Mouse (Mus musculus) liver, adult 2 months (tissue): Measurements from ENCODE around the gene Afg1l. TPM values are rescaled to one million over a fixed set of nuclear protein-coding genes. Genes with fewer than 3 reads are reported as not detected.

ENCODE experiments used
- DNase-seq: peaks from one replicate; pipeline ENCODE4 v3.0.0-alpha.2; 2011; ENCODE audit warnings: low read depth, low spot score; ENCODE audit errors: extremely low read depth
- H3K27ac ChIP-seq: fragments of 200-500 bp; replicated peaks from 2 replicates; pipeline ENCODE4 v1.5.1; 2012; ENCODE audit warnings: low read depth, mild to moderate bottlenecking, control low read depth, inconsistent platforms, low read length; ENCODE audit not compliant: insufficient read depth
- H3K27me3 ChIP-seq: fragments of 200-500 bp; 2 replicates; pipeline ENCODE4 v1.6.1; 2012; ENCODE audit warnings: mild to moderate bottlenecking, moderate library complexity, low read length, inconsistent platforms; ENCODE audit not compliant: control insufficient read depth, insufficient read depth
- H3K36me3 ChIP-seq: fragments of 200-500 bp; 2 replicates; pipeline ENCODE4 v1.6.1; 2012; ENCODE audit warnings: low read length, inconsistent platforms; ENCODE audit not compliant: control insufficient read depth, insufficient read depth
- H3K4me1 ChIP-seq: fragments of 200-500 bp; 2 replicates; pipeline ENCODE4 v1.6.1; 2011; ENCODE audit warnings: low read length; ENCODE audit not compliant: control insufficient read depth, insufficient read depth
- H3K4me3 ChIP-seq: fragments of 200-500 bp; 2 replicates; pipeline ENCODE4 v1.5.1; 2011; ENCODE audit warnings: low read depth, mild to moderate bottlenecking, control low read depth, low read length, moderate library complexity; ENCODE audit not compliant: insufficient read depth
- H3K79me2 ChIP-seq: fragments of 200-500 bp; 2 replicates; pipeline ENCODE4 v1.6.1; 2012; ENCODE audit warnings: inconsistent platforms, mild to moderate bottlenecking, low read length, moderate library complexity; ENCODE audit not compliant: control insufficient read depth, insufficient read depth
- H3K9ac ChIP-seq: fragments of 200-500 bp; 2 replicates; pipeline ENCODE4 v1.6.1; 2012; ENCODE audit warnings: low read depth, mild to moderate bottlenecking, control low read depth, inconsistent platforms, low read length
- CTCF ChIP-seq: fragments of 200-500 bp; IDR thresholded peaks from 2 replicates; pipeline ENCODE4 v1.5.1; 2011; ENCODE audit warnings: low read depth, low read length, control low read depth
- POLR2A ChIP-seq: fragments of 200-500 bp; IDR thresholded peaks from 2 replicates; pipeline ENCODE4 v1.6.1; 2011; ENCODE audit warnings: low read length, control low read depth; ENCODE audit not compliant: insufficient read depth; ENCODE audit errors: extremely low read depth
- whole genome bisulfite sequencing: fragments of 180-500 bp; shearing (Covaris S2); methylation state at CpG from one replicate; pipeline ENCODE4 v1.1.7; 2018; 5-methylcytosine and 5-hydroxymethylcytosine counted together
- polyA plus RNA-seq: library from polyadenylated mRNA; depleted of rRNA; stranded (reverse); fragments of >200 nt; gene quantifications from 2 replicates; pipeline ENCODE4 v1.2.3, GENCODE M21; 2012
- total RNA-seq: library from RNA; depleted of rRNA; stranded (reverse); fragments of >200 nt; gene quantifications from 2 replicates; pipeline ENCODE4 v1.2.3, GENCODE M21; 2014

The Afg1l gene
- total and polyA plus RNA-seq, 2 experiments, result 3.3 to 10.2 TPM

GRCm38 (mm10) chr10:42454690-42455089 lies 23.7 kb downstream of the Afg1l start:
- Histone ChIP-seq H3K27me3 (no peaks in the 10 kb centered on the region), H3K4me1 (no peaks in the 10 kb centered on the region), H3K4me3 (no peak overlapping the region), H3K9ac (no peak overlapping the region), H3K27ac (no peak overlapping the region), H3K79me2 (no peaks in the 10 kb centered on the region), H3K36me3 (peaks cover 5% of the 10 kb centered on the region; the same call in 1 of the 2 replicates)
- no peak for DNase-seq
- TF ChIP-seq POLR2A (no peak), CTCF (no peak)
- 88% methylated on average over 6 of the region's 6 CpGs for WGBS

GRCm38 (mm10) chr10:42454266-42454665 lies 24.1 kb downstream of the Afg1l start:
- no peaks in the 10 kb centered on the region for H3K4me1 ChIP-seq
- H3K27ac ChIP-seq, result no peak overlapping the region
- TF ChIP-seq POLR2A, result no peak
- no peak for TF ChIP-seq CTCF
- no peak overlapping the region for H3K4me3 ChIP-seq
- no peaks in the 10 kb centered on the region for H3K79me2 ChIP-seq
- no peak overlapping the region for H3K9ac ChIP-seq
- 84% methylated on average over 11 of the region's 11 CpGs for WGBS
- peaks cover 5% of the 10 kb centered on the region; the same call in 1 of the 2 replicates for H3K36me3 ChIP-seq
- H3K27me3 ChIP-seq, result no peaks in the 10 kb centered on the region
- no peak for DNase-seq

GRCm38 (mm10) chr10:42449672-42450071 lies 28.7 kb downstream of the Afg1l start:
- Histone ChIP-seq H3K27ac (no peak overlapping the region), H3K27me3 (no peaks in the 10 kb centered on the region), H3K79me2 (no peaks in the 10 kb centered on the region; the same call in 1 of the 2 replicates), H3K9ac (no peak overlapping the region), H3K36me3 (peaks cover 5% of the 10 kb centered on the region; the same call in 1 of the 2 replicates), H3K4me1 (no peaks in the 10 kb centered on the region), H3K4me3 (no peak overlapping the region)
- WGBS, result 80% methylated on average over 3 of the region's 4 CpGs
- no peak for TF ChIP-seq CTCF
- no peak for TF ChIP-seq POLR2A
- no peak for DNase-seq

GRCm38 (mm10) chr10:42448371-42448770 lies 30.0 kb downstream of the Afg1l start:
- Histone ChIP-seq H3K27me3 (no peaks in the 10 kb centered on the region), H3K9ac (no peak overlapping the region), H3K4me1 (no peaks in the 10 kb centered on the region), H3K27ac (no peak overlapping the region), H3K36me3 (peaks cover 3% of the 10 kb centered on the region; the same call in 1 of the 2 replicates), H3K4me3 (no peak overlapping the region), H3K79me2 (no peaks in the 10 kb centered on the region; the same call in 1 of the 2 replicates)
- TF ChIP-seq CTCF (no peak), POLR2A (no peak)
- 80% methylated on average over 7 of the region's 7 CpGs for WGBS
- no peak for DNase-seq

- Histone ChIP-seq H3K79me2 (no peaks in the 10 kb centered on the region; the same call in 1 of the 2 replicates), H3K4me1 (no peaks in the 10 kb centered on the region), H3K27ac (no peak overlapping the region), H3K36me3 (no peaks in the 10 kb centered on the region; the same call in 1 of the 2 replicates), H3K9ac (no peak overlapping the region), H3K27me3 (no peaks in the 10 kb centered on the region), H3K4me3 (no peak overlapping the region)
- no peak for TF ChIP-seq POLR2A
- no peak for TF ChIP-seq CTCF
- 72% methylated on average over 9 of the region's 9 CpGs for WGBS
- no peak for DNase-seq
Observed at GRCm38 (mm10) chr10:42446145-42446544, 32.2 kb downstream of the Afg1l start.

GRCm38 (mm10) chr10:42436842-42437805 lies 41.2 kb downstream of the Afg1l start:
- Histone ChIP-seq H3K79me2 (no peaks in the 10 kb centered on the region), H3K4me1 (no peaks in the 10 kb centered on the region), H3K36me3 (peaks cover 14% of the 10 kb centered on the region), H3K4me3 (no peak overlapping the region), H3K27me3 (no peaks in the 10 kb centered on the region), H3K9ac (no peak overlapping the region), H3K27ac (no peak overlapping the region)
- no peak for TF ChIP-seq POLR2A
- no peak for DNase-seq
- 91% methylated on average over 5 of the region's 5 CpGs for WGBS
